Mouse (Mus musculus): ENCODE results near the gene Cnot2. TPM values are rescaled to one million over a fixed set of nuclear protein-coding genes. Genes with fewer than 3 reads are reported as not detected.

Cnot2 gene
- total RNA-seq, 2 experiments from 2014 or later, result 60.0 to 75.3 TPM

- no peak for DNase-seq
These were observed 104.8 kb downstream of the Cnot2 start for GRCm38 (mm10) chr10:116476559-116476958.

GRCm38 (mm10) chr10:116475725-116476124 lies 105.6 kb downstream of the Cnot2 start:
- DNase-seq, result no peak

GRCm38 (mm10) chr10:116473759-116474549 lies 107.4 kb downstream of the Cnot2 start, which contains the start of gene Kcnmb4:
Kcnmb4 (minus strand) TSS chr10:116473878.
- DNase-seq, result peak; percentile 58

- peak; percentile 37 for DNase-seq
These were observed 108.1 kb downstream of the Cnot2 start for GRCm38 (mm10) chr10:116473071-116473758.

- no peak for DNase-seq
These were observed 108.7 kb downstream of the Cnot2 start for GRCm38 (mm10) chr10:116472579-116472978.

- no peak for DNase-seq
These were observed 110.9 kb downstream of the Cnot2 start for GRCm38 (mm10) chr10:116470306-116470925.

GRCm38 (mm10) chr10:116468094-116468493 lies 113.2 kb downstream of the Cnot2 start:
- DNase-seq, result no peak

- no peak for DNase-seq
These were observed 117.5 kb downstream of the Cnot2 start for GRCm38 (mm10) chr10:116463753-116464345.

- no peak for DNase-seq
These were observed 119.9 kb downstream of the Cnot2 start for GRCm38 (mm10) chr10:116461443-116461842.

- DNase-seq, result no peak
These were observed 122.5 kb downstream of the Cnot2 start for GRCm38 (mm10) chr10:116458786-116459185.

GRCm38 (mm10) chr10:116452771-116453170 lies 128.5 kb downstream of the Cnot2 start:
- DNase-seq, result no peak

GRCm38 (mm10) chr10:116450621-116451020 lies 130.7 kb downstream of the Cnot2 start:
- DNase-seq, result peak; percentile 48

GRCm38 (mm10) chr10:116448166-116448565 lies 133.1 kb downstream of the Cnot2 start:
- no peak for DNase-seq

GRCm38 (mm10) chr10:116447176-116447575 lies 134.1 kb downstream of the Cnot2 start:
- DNase-seq, result no peak

GRCm38 (mm10) chr10:116446040-116446439 lies 135.3 kb downstream of the Cnot2 start:
- no peak for DNase-seq

GRCm38 (mm10) chr10:116444826-116445225 lies 136.5 kb downstream of the Cnot2 start:
- DNase-seq, result no peak

GRCm38 (mm10) chr10:116444371-116444770 lies 136.9 kb downstream of the Cnot2 start:
- no peak for DNase-seq

- no peak for DNase-seq
These were observed 140.4 kb downstream of the Cnot2 start for GRCm38 (mm10) chr10:116440946-116441345.

- no peak for DNase-seq
These were observed 141.2 kb downstream of the Cnot2 start for GRCm38 (mm10) chr10:116440088-116440487.

- DNase-seq, result no peak
These were observed 145.9 kb downstream of the Cnot2 start for GRCm38 (mm10) chr10:116435455-116435854.

Measured in adrenal gland, postnatal 10 days (tissue).